Mouse (Mus musculus) cortical plate, adult 2 months (tissue): ENCODE data around the gene Lect2. TPM values are rescaled to one million over a fixed set of nuclear protein-coding genes. Genes with fewer than 3 reads are reported as not detected.

Experiments
- H3K27ac ChIP-seq: fragments of 200-500 bp; 2 replicates; pipeline ENCODE4 v1.5.1; 2012; ENCODE audit warnings: low read length, control low read depth, inconsistent platforms; ENCODE audit not compliant: insufficient read depth
- H3K4me1 ChIP-seq: fragments of 200-500 bp; 2 replicates; pipeline ENCODE4 v1.6.1; 2011; ENCODE audit warnings: low read length; ENCODE audit not compliant: control insufficient read depth, insufficient read depth
- H3K4me3 ChIP-seq: fragments of 200-500 bp; 2 replicates; pipeline ENCODE4 v1.5.1; 2011; ENCODE audit warnings: mild to moderate bottlenecking, low read length, control low read depth; ENCODE audit not compliant: insufficient read depth
- CTCF ChIP-seq: fragments of 200-500 bp; IDR thresholded peaks from 2 replicates; pipeline ENCODE4 v1.5.1; 2011; ENCODE audit warnings: mild to moderate bottlenecking, control low read depth, low read length; ENCODE audit not compliant: insufficient read depth; ENCODE audit errors: extremely low read depth
- POLR2A ChIP-seq: fragments of 200-500 bp; IDR thresholded peaks from 2 replicates; pipeline ENCODE4 v1.6.1; 2011; ENCODE audit warnings: mild to moderate bottlenecking, low read length, control low read depth; ENCODE audit not compliant: insufficient read depth; ENCODE audit errors: extremely low read depth
- polyA plus RNA-seq: library from polyadenylated mRNA; depleted of rRNA; stranded (reverse); fragments of >200 nt; gene quantifications from 2 replicates; pipeline ENCODE4 v1.2.3, GENCODE M21; 2012

The Lect2 gene
- polyA plus RNA-seq, 1 experiment, result not detected

GRCm38 (mm10) chr13:56582720-56583119 lies 34.4 kb upstream of the Lect2 start:
- H3K4me1 ChIP-seq, result peaks cover 3% of the 10 kb centered on the region; the same call in 1 of the 2 replicates
- H3K27ac ChIP-seq, result peak overlapping the region; percentile 33; the same call in 1 of the 2 replicates
- TF ChIP-seq CTCF (no peak), POLR2A (no peak)
- H3K4me3 ChIP-seq, result no peak overlapping the region

GRCm38 (mm10) chr13:56581961-56582434 lies 33.7 kb upstream of the Lect2 start:
- Histone ChIP-seq H3K4me1 (peaks cover 3% of the 10 kb centered on the region; the same call in 1 of the 2 replicates), H3K4me3 (no peak overlapping the region), H3K27ac (no peak overlapping the region; the same call in 1 of the 2 replicates)
- TF ChIP-seq CTCF (no peak), POLR2A (no peak)

- 0 out of 2 replicates have a peak overlapping the region, but pooled peaks have one; percentile 35 for H3K27ac ChIP-seq
- no peak for TF ChIP-seq CTCF
- no peak for TF ChIP-seq POLR2A
- peaks cover 3% of the 10 kb centered on the region; the same call in 1 of the 2 replicates for H3K4me1 ChIP-seq
- H3K4me3 ChIP-seq, result no peak overlapping the region
These were observed 33.2 kb upstream of the Lect2 start for GRCm38 (mm10) chr13:56581512-56581911.

GRCm38 (mm10) chr13:56580450-56580849 lies 32.1 kb upstream of the Lect2 start:
- H3K4me3 ChIP-seq, result no peak overlapping the region
- H3K27ac ChIP-seq, result no peak overlapping the region
- no peak for TF ChIP-seq POLR2A
- H3K4me1 ChIP-seq, result peaks cover 3% of the 10 kb centered on the region; the same call in 1 of the 2 replicates

- TF ChIP-seq CTCF (no peak), POLR2A (no peak)
- H3K4me1 ChIP-seq, result peaks cover 3% of the 10 kb centered on the region; the same call in 1 of the 2 replicates
- no peak overlapping the region for H3K27ac ChIP-seq
- H3K4me3 ChIP-seq, result no peak overlapping the region
These were observed 29.8 kb upstream of the Lect2 start for GRCm38 (mm10) chr13:56578097-56578496.

- TF ChIP-seq CTCF (peak; percentile 76), POLR2A (no peak)
- no peak overlapping the region for H3K27ac ChIP-seq
- no peak overlapping the region for H3K4me3 ChIP-seq
- no peaks in the 10 kb centered on the region for H3K4me1 ChIP-seq
These were observed 27.5 kb upstream of the Lect2 start for GRCm38 (mm10) chr13:56575701-56576321.

- Histone ChIP-seq H3K4me1 (no peaks in the 10 kb centered on the region), H3K4me3 (no peak overlapping the region), H3K27ac (no peak overlapping the region)
- TF ChIP-seq POLR2A (no peak), CTCF (no peak)
These were observed 26.8 kb upstream of the Lect2 start for GRCm38 (mm10) chr13:56575074-56575473.

- no peak overlapping the region for H3K4me3 ChIP-seq
- H3K4me1 ChIP-seq, result no peaks in the 10 kb centered on the region
- TF ChIP-seq CTCF (no peak), POLR2A (no peak)
- H3K27ac ChIP-seq, result no peak overlapping the region
These were observed 23.3 kb upstream of the Lect2 start for GRCm38 (mm10) chr13:56571645-56572044.

- Histone ChIP-seq H3K27ac (no peak overlapping the region), H3K4me1 (no peaks in the 10 kb centered on the region), H3K4me3 (no peak overlapping the region)
- no peak for TF ChIP-seq CTCF
- TF ChIP-seq POLR2A, result no peak
These were observed 18.0 kb upstream of the Lect2 start for GRCm38 (mm10) chr13:56566336-56566735.

GRCm38 (mm10) chr13:56563075-56563474 lies 14.8 kb upstream of the Lect2 start:
- Histone ChIP-seq H3K4me3 (no peak overlapping the region), H3K4me1 (no peaks in the 10 kb centered on the region), H3K27ac (no peak overlapping the region)
- TF ChIP-seq POLR2A (no peak), CTCF (peak; percentile 62)
